Mouse (Mus musculus) layer of hippocampus, adult 2 months (tissue): Measurements from ENCODE around the gene Git2. TPM values are rescaled to one million over a fixed set of nuclear protein-coding genes. Genes with fewer than 3 reads are reported as not detected.

Source experiments
- DNase-seq, 2 experiments: peaks; one replicate each; pipeline ENCODE4 v3.0.0; 2022; ENCODE audit warnings: low spot score in 2 of 2
- H3K27ac ChIP-seq: fragments of 200-600 bp; 2 replicates; pipeline ENCODE4 v1.8.1; 2022
- H3K4me3 ChIP-seq: fragments of 200-600 bp; 2 replicates; pipeline ENCODE4 v1.8.1; 2022; ENCODE audit warnings: mild to moderate bottlenecking
- CTCF ChIP-seq: fragments of 200-600 bp; conservative IDR thresholded peaks from 2 replicates; pipeline ENCODE4 v1.8.1; 2022; ENCODE audit warnings: antibody characterized with exemption, mild to moderate bottlenecking, moderate library complexity
- total RNA-seq, 2 experiments: library from RNA; stranded (reverse); gene quantifications; 2 replicates each; pipeline ENCODE4 v1.2.3; 2021

The Git2 gene
- total RNA-seq, 2 experiments from 2014 or later = 45.7 to 47.5 TPM

DNA sequence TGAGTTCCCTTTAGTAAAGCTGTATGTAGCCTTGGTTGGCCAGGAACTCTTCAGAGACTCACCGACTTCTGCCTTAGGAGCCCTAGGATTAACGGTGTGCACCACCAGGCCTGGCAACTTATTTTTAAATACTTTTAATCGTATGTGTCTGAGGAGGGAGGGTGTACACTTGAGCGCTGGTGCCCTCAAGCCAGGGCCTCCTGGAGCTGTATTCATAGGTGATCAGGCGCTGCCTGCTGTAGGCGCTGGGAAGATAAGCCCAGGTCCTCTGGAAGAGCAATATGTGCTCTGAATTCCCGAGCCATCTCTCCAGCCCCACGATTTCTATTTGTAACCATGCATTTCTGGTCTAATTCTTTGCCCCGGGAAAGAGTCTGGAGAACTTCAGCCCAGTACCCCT lies 31.7 kb upstream of the Git2 start:
- TF ChIP-seq CTCF = no peak
- no peak overlapping the region for H3K4me3 ChIP-seq
- DNase-seq = no peak
- peak overlapping the region; percentile 74; the same call in 1 of the 2 replicates for H3K27ac ChIP-seq

- H3K27ac ChIP-seq = peak overlapping the region; percentile 74; the same call in 1 of the 2 replicates
- DNase-seq = no peak
- TF ChIP-seq CTCF = no peak
- H3K4me3 ChIP-seq = no peak overlapping the region
Measured at GRCm38 (mm10) chr5:114806636-114807035, 31.3 kb upstream of the Git2 start.

- Histone ChIP-seq H3K4me3 (no peak overlapping the region; the same call in 1 of the 2 replicates), H3K27ac (peak overlapping the region; percentile 74)
- DNase-seq = no peak
- no peak for TF ChIP-seq CTCF
Measured at GRCm38 (mm10) chr5:114805436-114806350, 30.4 kb upstream of the Git2 start.

DNA sequence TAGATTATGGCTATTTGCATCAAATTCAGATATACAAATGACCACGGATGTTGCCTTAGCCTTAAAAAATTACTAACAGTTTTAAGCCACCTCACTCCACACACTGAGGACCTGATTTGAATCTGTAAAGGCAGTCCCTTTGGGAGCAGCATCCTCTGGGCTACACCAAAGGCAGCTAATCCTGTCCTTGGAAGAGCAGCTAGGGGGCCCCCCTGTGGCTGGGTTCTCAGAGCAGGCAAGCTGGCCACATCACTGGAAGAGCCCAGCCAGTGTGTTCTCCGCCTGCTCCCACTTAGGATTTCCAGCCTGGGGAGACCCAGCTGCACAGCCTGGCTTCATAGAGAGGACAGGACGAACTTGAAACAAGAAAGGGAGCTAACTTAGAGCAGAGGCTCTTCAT lies 29.6 kb upstream of the Git2 start:
- TF ChIP-seq CTCF = peak; percentile 82

DNA sequence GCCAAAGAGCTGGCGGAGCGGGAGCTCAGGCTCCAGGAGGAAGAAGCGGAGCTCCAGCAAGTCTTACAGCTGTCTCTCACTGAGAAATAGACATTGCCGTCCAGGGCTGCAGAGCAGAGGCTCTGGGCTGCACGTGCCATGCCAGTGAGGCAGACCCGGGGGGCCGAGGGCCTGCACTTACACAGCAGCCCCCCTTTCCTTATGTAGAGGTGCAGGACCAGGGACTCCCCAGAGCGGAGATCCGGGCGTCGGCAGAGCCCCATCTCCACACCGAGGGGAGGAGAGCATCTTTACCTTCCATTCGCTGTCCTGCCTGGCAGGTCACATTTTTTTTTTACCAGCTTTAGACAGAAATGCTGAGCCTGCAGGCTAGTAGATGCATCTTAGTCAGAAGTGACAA lies 29.0 kb upstream of the Git2 start:
- peak overlapping the region; percentile 74; the same call in 1 of the 2 replicates for H3K27ac ChIP-seq
- no peak for TF ChIP-seq CTCF
- DNase-seq = no peak
- no peak overlapping the region for H3K4me3 ChIP-seq

More for the DNA sequence above, 29.6 kb upstream of the Git2 start:
- Histone ChIP-seq H3K4me3 (no peak overlapping the region), H3K27ac (peak overlapping the region; percentile 74)
- DNase-seq = peak; percentile 72 to 78

DNA sequence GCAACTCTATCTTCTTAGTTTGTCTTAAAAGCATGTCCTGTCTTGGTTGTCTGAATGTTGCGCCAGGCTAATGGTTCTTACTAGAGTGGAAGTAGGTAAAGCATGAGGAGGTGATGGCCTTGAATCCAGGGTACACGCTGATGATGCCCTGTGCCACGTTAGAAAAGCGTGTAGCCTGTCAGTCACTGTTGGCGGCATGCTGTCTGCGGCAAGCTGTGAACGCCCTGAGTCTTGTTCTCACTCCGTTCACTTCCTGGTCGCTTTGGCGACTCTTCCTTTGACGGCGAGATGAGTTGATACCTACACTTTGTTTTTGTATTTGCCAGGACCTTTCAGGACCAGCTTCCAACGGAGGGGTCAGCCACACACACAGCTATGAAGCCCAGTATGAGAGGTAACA lies 27.9 kb upstream of the Git2 start:
- DNase-seq = no peak
- Histone ChIP-seq H3K27ac (no peak overlapping the region), H3K4me3 (no peak overlapping the region)
- TF ChIP-seq CTCF = no peak

DNA sequence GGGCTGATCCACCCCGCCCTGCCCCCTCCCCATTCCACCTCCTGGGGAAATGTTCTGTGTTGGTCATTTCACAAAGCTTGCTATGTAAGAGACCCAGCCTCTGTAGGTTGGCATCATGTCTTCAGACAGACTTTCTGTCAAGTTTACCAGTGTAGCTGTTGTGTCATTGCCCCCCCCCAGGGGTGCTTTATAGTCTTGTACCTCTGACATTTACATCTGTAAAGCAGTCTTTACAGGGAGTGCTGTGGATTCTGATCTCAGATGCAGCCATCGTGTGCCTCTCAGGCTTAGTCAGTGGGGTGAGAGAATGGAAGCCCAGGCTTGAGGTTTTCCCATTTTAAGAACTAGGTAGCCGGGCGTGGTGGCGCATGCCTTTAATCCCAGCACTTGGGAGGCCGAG lies 26.5 kb upstream of the Git2 start:
- no peak overlapping the region for H3K27ac ChIP-seq
- H3K4me3 ChIP-seq = no peak overlapping the region
- TF ChIP-seq CTCF = no peak
- no peak for DNase-seq

GRCm38 (mm10) chr5:114801049-114801448 lies 25.7 kb upstream of the Git2 start:
- no peak for DNase-seq
- no peak for TF ChIP-seq CTCF
- Histone ChIP-seq H3K27ac (no peak overlapping the region), H3K4me3 (no peak overlapping the region)

- Histone ChIP-seq H3K27ac (no peak overlapping the region), H3K4me3 (no peak overlapping the region)
- TF ChIP-seq CTCF = no peak
- DNase-seq = no peak
Measured at GRCm38 (mm10) chr5:114799848-114800247, 24.5 kb upstream of the Git2 start.

GRCm38 (mm10) chr5:114797253-114797652 lies 21.9 kb upstream of the Git2 start:
- Histone ChIP-seq H3K27ac (0 out of 2 replicates have a peak overlapping the region, but pooled peaks have one; percentile 10), H3K4me3 (no peak overlapping the region)
- no peak for TF ChIP-seq CTCF
- DNase-seq = no peak

- peak overlapping the region; percentile 64; the same call in 1 of the 2 replicates for H3K27ac ChIP-seq
- peak overlapping the region; percentile 46 for H3K4me3 ChIP-seq
- no peak for DNase-seq
- TF ChIP-seq CTCF = no peak
Measured at GRCm38 (mm10) chr5:114796299-114797012, 21.1 kb upstream of the Git2 start.

DNA sequence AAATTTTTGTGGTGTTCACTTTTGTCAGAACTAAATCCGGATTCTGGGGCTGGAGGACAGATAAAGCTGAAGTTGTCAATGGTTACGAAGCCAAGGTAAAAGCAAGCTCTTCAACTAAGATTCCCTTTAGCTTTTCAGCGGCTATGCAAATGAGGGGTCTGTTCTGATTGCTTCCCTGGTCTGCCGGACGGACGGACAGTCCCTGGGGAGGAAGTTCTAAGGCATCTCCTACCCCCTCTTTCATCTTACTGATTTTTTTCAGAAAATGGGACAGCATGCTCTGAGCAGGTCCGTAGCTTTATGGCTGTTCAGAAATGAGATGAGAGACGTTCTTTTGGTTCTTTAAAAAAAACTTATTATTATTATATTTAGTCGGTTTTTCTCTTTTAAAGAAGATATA lies 20.3 kb upstream of the Git2 start:
- TF ChIP-seq CTCF = no peak
- peak overlapping the region; percentile 82; the same call in 1 of the 2 replicates for H3K27ac ChIP-seq
- no peak overlapping the region for H3K4me3 ChIP-seq
- DNase-seq = no peak

DNA sequence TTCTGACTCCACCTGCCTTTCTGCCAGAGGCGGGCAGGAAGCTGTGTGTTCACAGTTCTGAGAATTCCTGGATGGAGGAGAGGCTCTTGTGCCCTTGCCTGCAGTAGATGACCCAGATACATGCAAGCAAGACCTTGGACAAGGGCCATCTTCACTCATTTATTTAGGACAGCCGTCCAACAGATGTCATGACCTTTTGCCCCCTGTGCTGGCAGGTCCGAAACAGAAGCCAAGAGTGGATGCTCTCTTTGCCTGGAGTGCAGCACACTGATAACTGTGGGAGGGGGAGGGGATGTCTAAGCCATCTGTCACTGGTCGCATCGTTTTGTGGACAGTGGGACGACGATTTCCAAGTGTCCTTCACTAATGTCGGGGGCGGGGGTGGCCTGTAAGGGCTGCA lies 19.9 kb upstream of the Git2 start:
- no peak for TF ChIP-seq CTCF
- H3K4me3 ChIP-seq = no peak overlapping the region
- no peak for DNase-seq
- H3K27ac ChIP-seq = peak overlapping the region; percentile 82
